Mouse (Mus musculus) cerebellum, postnatal 10 days (tissue): ENCODE results near the gene Mfap4.
A peak's percentile ranks its signal among the peaks of the same experiment; 100 is the strongest.

Source experiments
- DNase-seq, 2 experiments: peaks; one replicate each; pipeline ENCODE4 v3.0.0; 2021; ENCODE audit warnings: mixed read lengths in 2 of 2

Gene Mfap4

DNA sequence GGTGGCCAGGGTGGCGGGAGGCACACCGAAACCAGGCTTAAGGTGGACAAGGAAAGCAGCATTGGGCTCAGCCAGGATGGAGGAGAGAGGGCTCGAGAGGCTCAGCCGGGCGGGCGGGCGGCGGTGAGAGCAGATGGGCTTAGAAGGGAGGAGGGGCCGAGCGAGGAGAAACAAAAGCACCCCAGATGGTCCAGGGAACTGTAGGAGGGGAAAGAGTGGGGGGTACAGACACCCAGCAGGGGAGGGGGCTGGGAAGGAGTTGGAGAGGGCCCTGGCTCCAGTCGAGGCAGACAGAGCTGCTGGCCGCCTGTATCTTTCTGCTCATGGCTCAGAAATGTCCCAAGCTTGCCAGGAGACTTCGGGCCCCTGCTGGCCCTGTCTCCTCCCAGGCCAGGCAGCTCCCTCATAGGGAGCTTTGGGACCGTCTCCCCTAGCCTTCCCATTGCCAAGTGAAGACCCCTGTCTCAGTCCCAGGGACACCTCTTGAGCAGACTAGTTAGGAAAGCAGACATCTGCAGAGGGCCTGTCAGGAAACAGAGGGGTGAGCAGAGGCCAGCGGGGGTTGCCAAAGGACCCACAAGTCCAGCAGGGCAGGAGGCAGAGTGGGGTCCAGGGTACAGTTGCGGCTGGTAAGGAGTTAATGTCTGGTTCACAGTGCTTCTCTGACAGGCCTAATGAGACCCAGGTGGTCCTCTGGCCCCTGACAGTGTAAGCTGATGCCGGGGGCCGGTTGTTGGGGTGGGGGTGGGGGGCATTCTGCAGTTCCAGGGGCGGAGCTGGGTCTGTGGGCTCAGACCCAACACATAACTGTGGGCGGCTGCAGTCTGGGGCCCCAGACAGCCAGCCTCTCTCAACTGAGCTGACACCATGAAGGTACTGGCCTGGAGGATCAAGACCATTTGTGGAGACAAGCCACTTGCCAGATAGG lies at the start of gene Mfap4:
TSS of gene Mfap4 (plus strand) at position 819 of the 928 bp plus-strand sequence.
- peak; percentile 89 to 95 for DNase-seq

DNA sequence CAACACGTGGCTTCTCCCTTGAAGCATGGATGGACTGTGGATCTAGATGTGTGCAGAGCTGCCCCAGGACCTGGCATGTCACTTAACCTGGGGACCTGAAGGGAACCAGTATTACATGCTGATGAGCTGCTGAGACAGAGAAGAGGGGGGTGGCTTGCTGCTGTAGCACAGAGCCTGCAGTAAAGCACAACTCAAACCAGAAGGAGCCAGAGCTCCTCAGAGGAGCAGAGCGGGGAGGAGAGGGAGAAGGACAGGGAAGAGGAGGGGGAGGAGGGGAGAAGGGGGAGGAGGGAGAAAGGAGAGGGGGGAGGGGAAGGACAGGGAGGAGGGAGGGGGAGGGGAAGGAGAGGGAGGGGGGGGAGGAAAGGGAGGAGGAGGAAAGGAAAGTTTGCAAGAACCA lies 48.9 kb upstream of the Mfap4 start:
- DNase-seq: no peak

DNA sequence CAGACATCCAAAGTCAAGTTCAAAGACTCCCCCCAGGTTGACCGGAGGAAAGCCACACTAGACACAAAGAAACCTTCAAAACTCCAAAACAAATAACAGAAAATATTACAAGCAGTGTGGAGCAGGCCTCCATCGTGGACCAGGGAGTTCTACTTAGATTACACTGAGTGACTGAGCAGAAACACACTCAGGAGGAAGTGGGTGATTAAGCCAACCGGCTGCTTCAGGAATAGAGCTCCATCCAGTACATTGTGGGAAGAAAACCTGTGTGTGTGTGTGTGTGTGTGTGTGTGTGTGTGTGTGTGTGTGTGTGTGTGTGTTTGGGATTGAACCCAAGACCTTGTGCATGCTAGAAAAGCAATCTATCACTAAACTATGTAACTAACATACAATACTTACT lies 46.1 kb upstream of the Mfap4 start:
- DNase-seq: no peak

DNA sequence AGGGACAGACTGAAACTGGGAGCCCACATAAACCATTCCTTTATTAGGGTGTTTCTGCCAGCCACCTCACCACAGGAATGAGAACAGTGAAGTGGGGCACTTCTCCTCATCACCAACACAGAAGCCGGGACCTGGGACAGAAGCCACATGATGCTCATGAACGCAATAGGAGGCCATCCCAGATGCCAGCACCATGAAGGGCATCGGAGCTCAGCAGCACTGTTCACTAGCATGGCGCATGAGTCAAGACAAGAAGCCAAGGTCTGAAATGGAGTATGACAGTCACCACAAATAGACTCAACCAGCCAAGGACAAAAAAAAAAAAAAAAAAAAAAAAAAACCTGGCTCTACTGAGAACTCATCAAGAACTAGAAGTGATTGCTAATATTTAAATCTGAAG lies 44.8 kb upstream of the Mfap4 start:
- no peak for DNase-seq

DNA sequence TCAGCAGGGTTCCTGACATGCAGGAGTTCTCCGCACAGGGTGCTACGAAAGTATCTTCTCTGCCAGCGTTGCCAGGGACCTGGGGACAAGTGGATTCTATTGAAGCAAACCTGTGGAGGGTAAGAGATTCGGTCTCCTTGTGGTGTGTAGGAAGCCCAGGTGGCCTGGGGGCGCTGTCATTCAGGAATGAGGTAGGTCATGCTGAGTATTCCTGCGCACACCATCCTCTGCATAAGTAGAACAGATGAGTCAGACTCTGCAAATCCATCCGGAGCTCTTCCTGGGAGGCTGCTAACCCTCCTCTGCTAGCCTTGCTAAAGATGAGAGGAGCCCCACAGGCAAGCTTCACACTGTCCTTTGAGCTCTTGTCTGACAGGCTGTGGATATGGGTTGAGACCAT lies 43.6 kb upstream of the Mfap4 start:
- DNase-seq: no peak

DNA sequence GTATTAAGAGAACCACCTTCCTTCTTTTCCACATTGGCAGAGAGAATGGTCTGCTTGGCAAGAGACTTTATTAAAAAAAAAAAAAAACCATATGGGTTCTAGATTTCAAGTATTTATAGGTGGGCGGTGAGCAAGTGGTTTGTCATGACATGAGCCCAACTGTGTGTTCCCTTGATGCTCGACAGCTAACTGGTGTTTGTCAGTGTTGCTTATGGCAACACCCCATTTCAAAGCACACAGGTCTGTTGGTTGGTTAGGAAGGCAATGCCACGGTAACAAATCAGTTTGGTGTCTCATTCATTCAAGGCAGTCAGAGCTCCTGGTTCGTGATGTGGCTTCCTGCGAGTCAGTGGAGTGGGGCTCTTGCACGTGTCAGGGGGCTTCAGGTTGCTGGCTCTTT lies 41.4 kb upstream of the Mfap4 start:
- DNase-seq: no peak

DNA sequence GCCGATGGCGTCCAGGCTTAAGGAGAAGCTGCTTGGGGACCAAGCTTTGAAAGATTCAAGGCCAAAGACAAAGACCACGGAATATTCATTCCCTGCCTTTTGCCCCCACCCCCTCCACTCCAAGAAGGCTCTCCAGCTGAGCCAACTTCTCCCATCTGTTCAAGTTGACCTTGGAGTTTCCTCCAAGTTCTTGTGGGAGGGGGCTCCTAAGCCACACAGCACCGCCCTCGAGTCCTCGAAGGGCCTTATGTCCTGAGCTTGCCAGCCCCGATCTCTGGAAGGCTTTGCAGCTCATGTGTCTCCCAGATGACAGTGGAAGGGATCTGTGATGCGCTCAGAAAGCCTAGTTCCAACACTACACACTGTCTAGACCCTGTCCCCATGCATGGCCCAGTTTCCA lies 37.9 kb upstream of the Mfap4 start:
- peak; percentile 52 to 56 for DNase-seq

DNA sequence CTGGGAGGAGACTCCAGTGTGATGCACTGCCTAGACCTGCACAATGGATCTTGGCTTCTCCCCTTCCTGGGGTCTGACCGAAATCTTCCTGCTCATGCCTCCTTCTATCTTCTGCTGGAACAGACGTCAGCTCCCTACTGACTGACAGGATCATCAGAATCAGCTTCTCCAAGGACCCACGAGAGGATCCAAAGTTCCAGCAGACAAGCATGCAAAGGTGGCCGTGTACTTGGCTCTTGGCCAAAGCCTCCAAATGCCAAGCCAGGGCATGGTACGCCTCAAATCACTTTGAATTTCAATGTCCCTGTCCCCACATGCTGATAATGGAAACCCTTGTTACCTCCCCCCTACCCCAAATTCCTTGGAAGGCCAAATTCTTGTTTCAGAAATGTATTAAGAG lies 37.2 kb upstream of the Mfap4 start:
- DNase-seq: peak; percentile 93 to 94

DNA sequence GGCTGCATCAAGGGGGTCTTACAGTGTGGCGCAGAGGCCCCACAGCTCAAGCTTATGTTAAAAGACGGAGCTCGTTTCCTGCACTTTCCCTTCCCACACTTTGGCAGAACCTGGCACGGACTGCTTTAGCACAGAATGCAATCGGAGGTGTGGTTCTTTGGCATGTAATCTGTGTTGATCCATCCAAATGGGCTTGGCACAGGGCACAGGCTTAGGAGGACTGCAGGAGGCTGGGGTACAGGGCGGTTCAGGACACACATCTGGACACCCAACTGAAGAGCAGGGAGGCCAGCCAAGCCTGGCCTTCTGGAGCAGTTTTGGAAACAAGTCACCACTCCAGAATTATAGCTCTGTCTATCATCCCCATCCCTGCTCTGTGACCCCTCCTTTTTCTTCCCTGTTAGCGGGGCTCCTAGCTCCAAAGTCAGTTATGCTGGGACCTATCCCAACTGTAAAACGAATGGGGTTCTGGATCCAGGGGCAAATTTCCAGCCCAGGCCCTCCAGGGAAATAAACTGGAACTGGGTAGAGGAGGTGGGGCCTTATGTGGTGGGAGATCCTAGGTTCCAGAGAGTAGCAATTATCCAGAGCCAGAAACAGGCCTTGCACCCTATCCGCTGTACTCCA lies 36.5 kb upstream of the Mfap4 start:
- peak; percentile 90 to 92 for DNase-seq

DNA sequence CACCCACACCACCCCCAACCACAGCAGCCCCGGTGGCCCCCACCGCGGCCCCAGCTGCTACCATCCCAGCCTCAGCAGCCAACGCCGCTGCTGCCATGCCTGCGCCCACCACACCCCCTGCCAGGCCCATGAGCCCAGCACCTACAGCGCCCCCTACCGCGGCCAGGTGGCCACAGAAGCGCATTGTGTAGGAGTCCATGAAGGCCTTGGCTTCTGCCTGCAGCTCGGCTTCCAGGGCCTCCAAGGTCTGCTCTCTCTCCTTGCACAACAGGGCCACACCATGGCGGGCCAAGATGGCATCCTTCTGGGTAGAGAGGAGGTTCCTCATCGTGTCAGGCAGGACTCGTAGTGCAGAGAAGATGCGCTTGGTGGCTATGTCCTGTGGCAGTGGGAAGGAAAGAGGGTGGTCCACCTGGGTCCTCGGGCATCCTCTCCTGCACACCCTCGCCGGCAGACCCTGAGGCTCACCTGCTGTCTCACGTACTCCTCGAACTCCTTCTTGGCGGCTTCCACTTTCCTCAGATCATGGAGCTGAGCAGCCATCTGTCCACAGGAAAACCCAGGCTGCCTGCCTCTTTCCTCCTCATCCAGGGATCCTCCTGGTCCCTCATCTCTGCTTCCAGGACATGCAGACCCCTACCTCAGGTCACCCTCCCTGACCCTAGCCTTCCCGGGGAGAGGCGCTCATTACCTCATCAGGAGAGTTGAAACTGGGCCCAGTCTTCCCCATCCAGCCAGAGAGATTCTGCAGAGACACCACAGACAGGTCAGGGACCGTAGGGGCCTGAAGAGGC lies 35.5 kb upstream of the Mfap4 start:
- peak; percentile 71 to 77 for DNase-seq

DNA sequence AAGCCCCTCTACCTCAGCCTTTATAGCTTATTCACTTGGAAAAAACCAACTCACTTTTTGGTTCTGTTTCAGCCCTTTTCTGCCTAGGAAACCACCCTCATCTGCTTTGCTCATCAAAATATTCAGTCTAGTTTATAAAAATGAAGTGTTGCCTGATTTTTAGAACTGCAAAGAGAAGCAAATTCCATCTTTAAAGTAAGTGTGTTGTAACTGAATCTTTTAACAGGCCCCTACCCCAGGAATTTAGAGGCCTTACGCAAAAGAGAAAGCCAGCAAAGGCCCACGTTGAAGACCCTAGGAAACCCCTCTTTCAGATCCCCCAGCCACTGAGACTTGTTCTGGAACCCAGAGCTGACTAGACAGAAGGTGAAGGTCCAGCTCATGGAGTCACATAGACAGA lies 21.2 kb upstream of the Mfap4 start:
- DNase-seq: no peak

DNA sequence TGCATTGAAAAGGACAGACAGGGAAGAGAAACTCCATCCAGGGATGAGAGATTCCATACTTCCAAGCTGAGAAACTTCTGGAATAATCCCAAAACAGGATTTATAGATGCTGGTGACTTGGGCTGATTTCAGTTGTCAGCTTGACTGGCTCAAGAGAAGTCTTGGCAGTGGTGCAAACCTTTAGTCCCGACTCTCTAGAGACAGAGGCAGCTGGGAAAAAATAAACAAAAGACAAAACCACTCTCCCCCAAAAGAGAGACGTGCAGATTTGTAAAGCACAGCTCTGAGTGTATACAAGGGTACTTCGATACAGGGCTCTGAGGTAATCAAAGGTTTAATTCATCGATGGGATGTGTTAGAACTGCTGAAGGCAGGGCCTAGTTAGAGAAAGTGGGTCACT lies 19.8 kb upstream of the Mfap4 start:
- peak in 1 of 2 experiments; percentile 15 for DNase-seq

DNA sequence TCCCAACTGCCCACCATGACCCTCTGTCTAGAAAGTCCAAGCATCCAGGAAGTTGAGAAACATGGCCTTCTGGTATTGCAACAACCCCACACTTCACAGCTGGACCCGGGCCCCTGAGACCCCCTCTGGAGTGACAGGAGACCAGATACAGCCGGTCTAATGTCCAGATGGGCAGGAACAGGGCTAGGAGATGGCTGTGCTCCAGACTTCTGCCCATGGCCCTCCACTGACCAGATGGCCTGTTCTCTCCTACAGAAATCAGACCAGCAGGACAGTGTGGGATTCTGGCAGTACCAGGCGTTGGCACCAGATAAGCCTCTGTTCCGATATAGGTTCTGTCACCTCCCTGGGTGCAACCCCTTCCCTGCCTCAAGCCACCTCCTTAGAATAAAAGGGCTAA lies 16.7 kb upstream of the Mfap4 start:
- peak; percentile 94 to 95 for DNase-seq

DNA sequence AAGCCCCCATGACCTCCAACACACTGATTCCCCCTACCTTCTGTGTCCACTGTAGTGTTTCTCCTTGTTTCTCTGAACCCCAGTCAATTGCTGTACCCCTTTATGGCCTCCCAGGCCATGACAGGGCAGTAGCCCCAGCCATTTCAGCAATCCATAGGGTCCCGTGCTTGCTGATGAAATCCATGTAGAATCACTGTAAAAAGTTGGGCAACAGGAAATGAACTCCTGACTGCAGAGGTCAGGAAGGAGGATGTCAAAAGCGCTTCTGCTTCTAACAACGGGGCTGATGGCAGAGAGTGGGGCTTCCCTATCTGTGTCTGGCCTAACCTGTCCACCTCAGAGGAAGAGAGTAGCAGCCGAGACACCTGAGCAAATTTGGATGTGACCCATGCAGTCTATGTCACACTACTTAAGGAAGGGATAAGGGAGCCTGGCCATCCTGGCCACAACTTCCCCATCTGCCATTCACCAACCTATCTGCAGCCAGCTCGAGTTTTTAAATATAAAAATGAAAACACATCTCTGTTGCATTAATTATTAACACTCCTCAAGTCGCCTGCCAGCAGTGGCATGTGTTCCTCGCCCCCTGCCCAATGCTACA lies 15.8 kb upstream of the Mfap4 start:
- peak; percentile 25 to 34 for DNase-seq

DNA sequence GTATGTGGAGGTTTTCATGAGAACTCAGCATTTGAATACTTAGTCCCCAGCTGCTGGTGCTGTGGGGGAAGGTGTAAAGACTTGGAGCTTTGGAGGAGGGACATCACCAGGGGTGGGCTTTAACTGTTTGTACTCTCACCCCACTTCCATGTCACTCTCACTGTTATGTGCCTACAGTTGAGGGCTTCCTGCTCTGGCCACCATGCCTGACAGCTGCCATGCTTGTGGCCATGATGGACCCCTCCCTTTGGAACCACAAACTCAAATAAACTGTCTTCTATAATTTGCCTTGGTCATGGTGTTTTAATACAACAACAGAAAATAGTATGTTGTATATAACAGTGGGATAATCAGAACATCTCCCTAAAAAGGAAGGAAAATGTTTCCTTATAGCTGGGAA lies 14.4 kb upstream of the Mfap4 start:
- DNase-seq: peak in 1 of 2 experiments; percentile 16

DNA sequence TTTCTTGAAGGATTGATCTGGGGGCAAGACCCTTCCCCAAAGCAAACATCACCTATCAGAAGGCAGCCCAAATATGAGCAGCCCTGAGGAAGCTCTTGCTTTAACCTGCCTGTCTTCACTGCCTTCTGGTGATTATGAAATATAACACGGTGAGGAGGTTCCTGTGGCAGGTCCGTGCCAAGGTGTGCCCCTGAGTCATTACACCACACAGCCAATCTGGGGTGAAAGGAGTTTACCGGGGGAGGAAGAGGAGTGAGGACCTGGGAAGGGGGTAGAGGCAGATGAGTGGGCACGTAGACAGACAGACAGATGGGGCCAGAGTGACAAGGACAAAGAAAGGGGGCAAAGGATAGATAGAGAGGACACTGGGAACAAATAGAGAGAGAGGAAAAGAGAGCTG lies 11.6 kb upstream of the Mfap4 start:
- peak; percentile 8 to 23 for DNase-seq

DNA sequence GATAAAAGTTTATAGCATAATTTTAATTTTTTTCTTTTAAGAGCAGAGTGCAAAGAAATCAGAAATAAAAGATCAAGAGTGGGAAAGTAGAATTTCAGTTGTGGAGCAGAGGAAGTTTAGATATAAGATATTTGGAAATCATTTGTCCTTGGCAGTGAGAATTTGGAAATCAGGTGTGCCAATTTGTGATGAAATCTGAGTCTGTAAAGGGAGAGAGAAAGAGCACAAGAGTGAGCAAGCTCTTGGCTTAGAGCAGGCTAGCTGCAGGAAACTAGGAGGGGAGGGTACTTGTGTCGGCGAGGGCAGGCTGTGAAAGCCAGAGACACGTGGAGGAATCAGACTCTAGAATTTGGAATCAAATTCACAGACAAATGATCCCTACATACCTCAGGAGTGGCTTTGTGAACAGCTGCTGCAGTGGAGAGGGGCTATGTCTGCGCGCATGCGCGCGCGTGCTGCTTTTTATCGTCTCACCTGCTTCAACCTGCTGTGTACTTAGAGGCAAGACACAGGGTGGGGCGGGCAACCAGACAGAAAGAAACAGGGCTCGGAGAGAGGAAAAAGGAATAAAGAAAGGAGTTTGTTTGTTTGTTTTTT lies 8.3 kb upstream of the Mfap4 start:
- peak; percentile 73 to 76 for DNase-seq

DNA sequence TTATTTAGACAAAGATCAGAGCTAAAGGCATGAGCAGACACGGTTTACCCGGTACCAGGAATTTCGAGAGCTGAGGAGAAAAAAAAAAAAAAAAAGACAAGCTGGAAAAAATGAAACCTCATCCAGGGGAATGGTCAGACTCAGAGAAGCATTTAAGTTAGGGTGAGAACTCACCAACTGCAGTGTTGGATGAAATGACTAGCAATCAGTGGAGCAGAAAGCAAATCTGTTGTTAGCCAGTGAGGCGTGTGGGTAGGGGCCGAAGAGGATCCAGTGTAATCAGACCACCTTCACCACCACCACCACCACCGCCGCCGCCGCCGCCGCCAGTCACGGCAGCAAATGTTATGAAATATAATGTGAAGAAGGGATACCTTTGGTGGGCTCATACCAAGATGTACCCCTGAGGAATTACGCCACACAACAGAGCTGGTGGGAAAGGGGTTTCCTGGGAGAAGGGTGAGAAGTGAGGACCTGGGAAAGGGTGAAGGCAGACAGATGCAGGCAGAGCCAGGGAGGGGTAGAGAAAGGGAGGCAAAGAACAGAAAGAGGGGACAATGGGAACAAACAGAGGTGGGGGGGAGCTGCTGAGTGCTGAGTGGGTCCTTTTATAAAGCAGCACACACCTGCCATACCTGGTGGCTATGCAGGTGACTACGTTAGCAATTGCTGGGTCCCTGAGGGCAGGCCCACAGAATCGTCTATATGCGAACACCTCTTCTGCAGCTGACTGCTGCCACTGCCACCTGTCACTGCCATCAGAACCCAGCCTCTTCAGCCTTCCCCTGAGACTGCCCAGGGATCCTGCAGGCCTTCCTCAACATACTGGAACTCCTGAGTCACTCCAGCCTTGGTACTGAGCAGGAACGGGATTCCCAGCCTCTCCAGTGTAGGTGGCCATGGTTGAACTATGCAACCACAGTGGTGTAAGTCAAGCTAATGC lies 7.4 kb upstream of the Mfap4 start:
- DNase-seq: peak; percentile 60 to 61

DNA sequence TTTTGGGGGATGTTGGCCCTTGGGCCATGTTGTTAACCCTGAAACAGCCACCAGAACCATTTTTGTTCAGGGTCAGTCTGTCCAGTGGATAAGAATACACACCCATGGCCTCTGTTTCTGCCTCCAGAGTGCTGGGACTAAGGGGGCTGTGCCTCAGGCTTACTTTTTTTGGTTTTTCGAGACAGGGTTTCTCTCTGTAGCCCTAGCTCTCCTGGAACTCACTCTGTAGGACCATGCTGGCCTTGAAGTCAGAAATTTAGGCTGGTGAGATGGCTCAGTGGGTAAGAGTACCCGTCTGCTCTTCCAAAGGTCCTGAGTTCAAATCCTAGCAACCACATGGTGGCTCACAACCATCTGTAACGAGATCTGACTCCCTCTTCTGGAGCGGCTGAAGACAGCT lies 6.4 kb upstream of the Mfap4 start:
- DNase-seq: peak in 1 of 2 experiments; percentile 2

DNA sequence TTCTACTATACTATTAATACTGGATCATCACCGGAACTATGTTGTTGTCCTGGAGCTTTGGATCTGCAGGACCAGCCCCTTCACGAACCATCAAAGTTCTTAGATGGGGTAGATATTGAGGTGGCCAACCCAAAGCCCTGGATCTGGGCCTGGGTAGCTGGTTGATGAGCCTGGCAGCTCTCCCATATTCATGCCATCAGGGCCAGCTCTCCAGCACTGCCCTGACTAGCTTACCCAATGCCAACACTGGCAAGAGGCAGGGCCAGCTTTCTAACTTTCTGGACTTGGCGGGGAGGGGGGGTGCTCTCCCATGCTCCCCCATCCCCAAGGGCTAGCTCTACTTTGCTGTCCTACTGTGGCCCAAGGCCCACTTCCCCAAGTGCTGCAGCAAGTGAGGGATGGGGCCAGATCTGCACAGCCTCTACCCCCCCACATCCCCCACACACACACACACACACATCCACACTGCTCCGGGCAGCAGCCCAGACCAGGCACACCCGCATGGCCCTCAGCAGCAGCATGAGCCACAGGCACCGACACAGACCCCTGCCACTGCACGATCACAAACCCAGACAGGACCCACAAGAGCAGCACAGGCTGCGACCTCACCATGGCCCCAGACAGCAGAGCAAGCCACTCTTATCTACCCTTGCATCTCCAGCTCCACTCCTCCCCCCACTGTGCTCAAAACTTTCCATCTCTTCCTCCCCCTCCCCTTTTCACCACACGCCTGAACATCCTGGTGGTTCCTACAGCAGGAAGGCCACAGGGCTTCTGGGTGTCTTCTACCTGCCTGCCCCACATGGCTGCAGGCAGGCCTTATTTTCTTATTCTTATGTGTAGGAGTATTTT lies 3.8 kb upstream of the Mfap4 start:
- DNase-seq: peak; percentile 81 to 86
